Mouse (Mus musculus) gastrocnemius, adult 2 months (tissue): ENCODE results near the gene Mrps9. TPM values are rescaled to one million over a fixed set of nuclear protein-coding genes. Genes with fewer than 3 reads are reported as not detected.
A peak's percentile ranks its signal among the peaks of the same experiment; 100 is the strongest.

Experiments
- DNase-seq: peaks from one replicate; pipeline ENCODE4 v3.0.0; 2022
- H3K27ac ChIP-seq: fragments of 200-600 bp; 2 replicates; pipeline ENCODE4 v1.8.1; 2022; ENCODE audit warnings: mild to moderate bottlenecking
- H3K4me3 ChIP-seq: fragments of 200-600 bp; 2 replicates; pipeline ENCODE4 v1.8.1; 2022; ENCODE audit warnings: mild to moderate bottlenecking, moderate library complexity
- CTCF ChIP-seq: fragments of 200-600 bp; IDR thresholded peaks from 2 replicates; pipeline ENCODE4 v1.8.1; 2022; ENCODE audit warnings: antibody characterized with exemption, mild to moderate bottlenecking, moderate library complexity
- intact Hi-C: fragments of 180-260 bp; cut with DNase I; formaldehyde crosslinking; loops from one replicate; pipeline ENCODE4 v1.15.1; 2025
- long read RNA-seq, 2 experiments: library from polyadenylated mRNA; stranded (forward); transcript quantifications; one replicate each; pipeline ENCODE4 v2.0.0; 2021
- total RNA-seq, 2 experiments: library from RNA; stranded (reverse); gene quantifications; 2 replicates each; pipeline ENCODE4 v1.2.3; 2021

The Mrps9 gene
- total RNA-seq = 10 to 100 TPM; 43.6 to 59.1 TPM
- long read RNA-seq, experiment 1, transcript Mrps9-201 (11 exons, 1,418 nt) = major isoform, 58 of 63 reads
- long read RNA-seq, experiment 1, partial matches to known transcripts = 1 of 63 reads
- long read RNA-seq, experiment 1, other reads (novel, unspliced or antisense) = 4 of 63 reads
- long read RNA-seq, experiment 2, transcript Mrps9-201 (11 exons, 1,418 nt) = major isoform, 87 of 91 reads
- long read RNA-seq, experiment 2, partial matches to known transcripts = 2 of 91 reads
- long read RNA-seq, experiment 2, other reads (novel, unspliced or antisense) = 2 of 91 reads

- intact Hi-C loops = no loop called here
- DNase-seq = peak; percentile 98
- peak within 1 kb of the TSS; percentile 96 for H3K4me3 ChIP-seq
- TF ChIP-seq CTCF = no peak
- peak within 1 kb of the TSS; percentile 90 for H3K27ac ChIP-seq
These were observed at the start of gene Mrps9 for GRCm38 (mm10) chr1:42850663-42851397. Gene Mrps9 (plus strand): TSS chr1:42851233.

- intact Hi-C loops = no loop called here
- no peak for TF ChIP-seq CTCF
- no peak for DNase-seq
- H3K4me3 ChIP-seq = no peak overlapping the region
- H3K27ac ChIP-seq = no peak overlapping the region
These were observed 37.7 kb upstream of the Mrps9 start for GRCm38 (mm10) chr1:42813301-42813845.

- Histone ChIP-seq H3K4me3 (no peak overlapping the region), H3K27ac (no peak overlapping the region)
- intact Hi-C loops = no loop called here
- no peak for TF ChIP-seq CTCF
- no peak for DNase-seq
These were observed 36.0 kb upstream of the Mrps9 start for GRCm38 (mm10) chr1:42814798-42815619.

GRCm38 (mm10) chr1:42851398-42851767 is 350 bp downstream of the Mrps9 start:
- no peak for TF ChIP-seq CTCF
- no peak for DNase-seq
- Histone ChIP-seq H3K4me3 (peak overlapping the region; percentile 96), H3K27ac (peak overlapping the region; percentile 90)
- intact Hi-C loops = no loop called here

- H3K4me3 ChIP-seq = peak overlapping the region; percentile 96
- H3K27ac ChIP-seq = no peak overlapping the region
- no peak for DNase-seq
- TF ChIP-seq CTCF = no peak
- intact Hi-C loops = no loop called here
These were observed 777 bp downstream of the Mrps9 start for GRCm38 (mm10) chr1:42851810-42852209.

GRCm38 (mm10) chr1:42864719-42865250 is 13.8 kb downstream of the Mrps9 start:
- no peak for TF ChIP-seq CTCF
- Histone ChIP-seq H3K4me3 (no peak overlapping the region), H3K27ac (no peak overlapping the region)
- no peak for DNase-seq
- intact Hi-C loops = no loop called here

- Histone ChIP-seq H3K27ac (no peak overlapping the region), H3K4me3 (no peak overlapping the region)
- intact Hi-C loops = no loop called here
- DNase-seq = no peak
- TF ChIP-seq CTCF = no peak
These were observed 14.4 kb downstream of the Mrps9 start for GRCm38 (mm10) chr1:42865336-42865939.

GRCm38 (mm10) chr1:42865986-42866385 is 15.0 kb downstream of the Mrps9 start:
- intact Hi-C loops = no loop called here
- Histone ChIP-seq H3K27ac (no peak overlapping the region), H3K4me3 (no peak overlapping the region)
- no peak for DNase-seq
- no peak for TF ChIP-seq CTCF

- H3K27ac ChIP-seq = no peak overlapping the region
- TF ChIP-seq CTCF = no peak
- DNase-seq = no peak
- H3K4me3 ChIP-seq = no peak overlapping the region
- intact Hi-C loops = no loop called here
These were observed 16.2 kb downstream of the Mrps9 start for GRCm38 (mm10) chr1:42867188-42867587.

GRCm38 (mm10) chr1:42874174-42874573 is 23.1 kb downstream of the Mrps9 start:
- no peak for DNase-seq
- no peak for TF ChIP-seq CTCF
- H3K4me3 ChIP-seq = no peak overlapping the region
- intact Hi-C loops = no loop called here
- H3K27ac ChIP-seq = no peak overlapping the region

- intact Hi-C loops = no loop called here
- Histone ChIP-seq H3K4me3 (no peak overlapping the region), H3K27ac (no peak overlapping the region)
- TF ChIP-seq CTCF = no peak
- no peak for DNase-seq
These were observed 24.2 kb downstream of the Mrps9 start for GRCm38 (mm10) chr1:42875271-42875670.

GRCm38 (mm10) chr1:42876463-42877093 is 25.5 kb downstream of the Mrps9 start:
- H3K4me3 ChIP-seq = no peak overlapping the region
- intact Hi-C loops = no loop called here
- no peak overlapping the region for H3K27ac ChIP-seq
- no peak for TF ChIP-seq CTCF
- DNase-seq = no peak
